In genomic region chr14:22728611-22729223, GRCm38 (mm10) we compare ENCODE assay signal across 16 mouse cellular contexts.
A peak's percentile ranks its signal among the peaks of the same experiment; 100 is the strongest.
DNase-seq lines count a peak whose midpoint lies in the region; TF ChIP-seq lines count a peak whose summit lies in the region.
"Had no signal": no experiment of that assay in that cellular context is flagged by ENCODE, and none has a peak within 500 bp of the region (broad histone marks: within the 10 kb centered on the region; RNA-seq: fewer than 3 reads in every experiment).

No protein-coding gene starts in this region.

- peak; percentile 6 for DNase-seq in layer of hippocampus, adult 11-12 months (ENCODE audit: low spot score)
- no peak for DNase-seq in layer of hippocampus, postnatal 25 days (ENCODE audit: extremely low spot score in 1 of 2, low spot score in 1 of 2)
- DNase-seq in brain, adult 2 months (ENCODE audit: low read depth, low spot score) = peak; percentile 53
- peak; percentile 52 for DNase-seq in brain, embryonic 14.5 days (ENCODE audit: low read depth)
- peak; percentile 15 to 24 for DNase-seq in layer of hippocampus, postnatal 36 days
- no peak for DNase-seq in natural killer cell, adult 2 months (ENCODE audit: low spot score in 2 of 2)
- DNase-seq: adrenal gland, postnatal 25 days; B cell, adult 2 months; cerebellum, adult 2 months; cerebellum, postnatal 14 days; gastrocnemius, adult 2 months; gastrocnemius, postnatal 36 days; heart, adult 18-20 months; heart, postnatal 4 days; kidney, postnatal 25 days; right cerebral cortex, postnatal 25 days had no signal

- no peak for TF ChIP-seq CTCF in brain, embryonic 14.5 days (IDR thresholded peaks at IDR 0.05; ENCODE audit: borderline replicate concordance, extremely low read depth, insufficient read depth, insufficient read length)

- no peak for TF ChIP-seq POLR2A in brain, embryonic 14.5 days (IDR thresholded peaks at IDR 0.05; ENCODE audit: borderline replicate concordance, extremely low read depth, insufficient read depth, insufficient read length, poor library complexity, severe bottlenecking)

Comparison
In these comparisons a context has a peak if more than half of its experiments do, and no peak if none do; other contexts are left out.
1. DNase-seq: peak in layer of hippocampus, adult 11-12 months (single experiment), brain, adult 2 months (single experiment), brain, embryonic 14.5 days (single experiment) and layer of hippocampus, postnatal 36 days (2 of 2); none in layer of hippocampus, postnatal 25 days (0 of 2) and natural killer cell, adult 2 months (0 of 2).